Mouse (Mus musculus): ENCODE measurements around the gene Gm49373. TPM values are rescaled to one million over a fixed set of nuclear protein-coding genes. Genes with fewer than 3 reads are reported as not detected.

Gene Gm49373
- total and polyA plus RNA-seq, 3 experiments = 0.60 to 1.5 (median 0.85) TPM

- DNase-seq (ENCODE audit: extremely low read depth) = peak; percentile 85
- peaks cover 3% of the 10 kb centered on the region; the same call in 1 of the 2 replicates for H3K79me2 ChIP-seq (replicated peaks; ENCODE audit: control insufficient read depth, extremely low read depth, insufficient read depth, poor library complexity, severe bottlenecking)
- no peaks in the 10 kb centered on the region for H3K27me3 ChIP-seq (replicated peaks)
- peak overlapping the region; percentile 67 to 76 (median 74) for H3K4me3 ChIP-seq (replicated peaks in 1 of 3; ENCODE audit: low read depth in 2 of 3, low read length in 2 of 3, poor library complexity in 1 of 3)
- TF ChIP-seq KAT2A (IDR thresholded peaks at IDR 0.05; ENCODE audit: insufficient replicate concordance, low read length) (no peak), GABPA (IDR thresholded peaks at IDR 0.05; ENCODE audit: insufficient replicate concordance, low read depth, low read length) (no peak), POLR2A (IDR thresholded peaks at IDR 0.05; ENCODE audit: low read depth, low read length) (peak; percentile 56; the same call in 1 of the 2 replicates), RAD21 (IDR thresholded peaks at IDR 0.05; ENCODE audit: low read depth, low read length) (no peak), ZNF384 (IDR thresholded peaks at IDR 0.05; ENCODE audit: low read depth, low read length) (no peak), NELFE (IDR thresholded peaks at IDR 0.05; ENCODE audit: low read depth, low read length) (peak; percentile 67; the same call in 1 of the 2 replicates), TBP (conservative IDR thresholded peaks at IDR 0.05; ENCODE audit: low read depth, low read length) (peak; percentile 51; the same call in 1 of the 2 replicates), MYC (IDR thresholded peaks at IDR 0.05; ENCODE audit: low read depth, low read length) (peak; percentile 99), BHLHE40 (IDR thresholded peaks at IDR 0.05; ENCODE audit: low read depth, low read length) (peak; percentile 98), E2F4 (IDR thresholded peaks at IDR 0.05; ENCODE audit: insufficient replicate concordance, low read depth, low read length) (no peak), RCOR1 (conservative IDR thresholded peaks at IDR 0.05; ENCODE audit: low read depth, low read length) (no peak), CHD1 (IDR thresholded peaks at IDR 0.05; ENCODE audit: low read depth, low read length) (no peak), PAX5 (IDR thresholded peaks at IDR 0.05; ENCODE audit: low read length) (no peak), CHD2 (IDR thresholded peaks at IDR 0.05; ENCODE audit: low read length) (no peak), MEF2A (IDR thresholded peaks at IDR 0.05; ENCODE audit: borderline replicate concordance, low read depth, low read length) (peak; percentile 12; the same call in 1 of the 2 replicates), JUN (IDR thresholded peaks at IDR 0.05; ENCODE audit: insufficient read depth, low read depth, low read length) (no peak), HCFC1 (IDR thresholded peaks at IDR 0.05; ENCODE audit: low read depth, low read length) (no peak), EP300 (IDR thresholded peaks at IDR 0.05; ENCODE audit: low read length) (no peak), USF2 (conservative IDR thresholded peaks at IDR 0.05; ENCODE audit: low read depth, low read length) (no peak), POLR2AphosphoS2 (IDR thresholded peaks at IDR 0.05; ENCODE audit: low read depth, low read length) (no peak), ZC3H11A (IDR thresholded peaks at IDR 0.05; ENCODE audit: low read depth, low read length) (no peak), TCF12 (IDR thresholded peaks at IDR 0.05; ENCODE audit: low read depth, low read length) (no peak), IRF4 (IDR thresholded peaks at IDR 0.05; ENCODE audit: low read depth, low read length) (no peak; the same call in 1 of the 2 replicates), MAZ (IDR thresholded peaks at IDR 0.05; ENCODE audit: low read depth, low read length) (no peak; the same call in 1 of the 2 replicates), ZKSCAN1 (IDR thresholded peaks at IDR 0.05; ENCODE audit: borderline replicate concordance, low read depth, low read length) (no peak), UBTF (IDR thresholded peaks at IDR 0.05; ENCODE audit: low read depth, low read length) (no peak), NRF1 (IDR thresholded peaks at IDR 0.05; ENCODE audit: low read depth, low read length) (peak; percentile 67), JUND (conservative IDR thresholded peaks at IDR 0.05; ENCODE audit: low read depth, low read length) (no peak), CTCF (conservative IDR thresholded peaks at IDR 0.05 in 1 of 2, IDR thresholded peaks at IDR 0.05 in 1 of 2; ENCODE audit: low read depth in 2 of 2, low read length in 2 of 2) (no peak), SIN3A (IDR thresholded peaks at IDR 0.05; ENCODE audit: low read length) (peak; percentile 58), ETS1 (conservative IDR thresholded peaks at IDR 0.05; ENCODE audit: low read depth, low read length) (peak; percentile 68), MAX (IDR thresholded peaks at IDR 0.05; ENCODE audit: low read length) (peak; percentile 96), ZMIZ1 (IDR thresholded peaks at IDR 0.05; ENCODE audit: low read depth, low read length) (0 out of 2 replicates have a peak, but pooled peaks have one; percentile 10), USF1 (IDR thresholded peaks at IDR 0.05; ENCODE audit: low read depth, low read length) (no peak), MAFK (IDR thresholded peaks at IDR 0.05; ENCODE audit: insufficient replicate concordance, low read length) (no peak), ELF1 (IDR thresholded peaks at IDR 0.05; ENCODE audit: low read depth, low read length) (no peak), MXI1 (IDR thresholded peaks at IDR 0.05; ENCODE audit: low read depth, low read length) (no peak; the same call in none of the 2 replicates), SMC3 (IDR thresholded peaks at IDR 0.05; ENCODE audit: low read depth, low read length) (no peak)
- H3K9ac ChIP-seq (ENCODE audit: insufficient read depth, low read depth) = peak overlapping the region; percentile 46
- in situ Hi-C loops (cut with MboI; ENCODE audit: low pct_ligation_motif_present, low pct_unique_long_range_greater_than_20kb, low sequenced_read_pairs) = loop anchor here (5.0 kb wide), 1 partner anchor 96 kb away; no protein-coding TSS in a partner anchor
- H3K4me1 ChIP-seq (ENCODE audit: control insufficient read depth in 1 of 2, insufficient read depth in 2 of 2) = peaks cover 14 to 54% of the 10 kb centered on the region in 2 experiments
- peaks cover 36 to 42% of the 10 kb centered on the region in 2 experiments for H3K36me3 ChIP-seq (replicated peaks in 1 of 2; ENCODE audit: control insufficient read depth in 1 of 2, insufficient read depth in 1 of 2, low read length in 1 of 2)
- H3K9me3 ChIP-seq (replicated peaks; ENCODE audit: low read length) = no peaks in the 10 kb centered on the region
- H3K4me2 ChIP-seq (ENCODE audit: insufficient read depth, low read depth, poor library complexity, severe bottlenecking) = peak overlapping the region; percentile 74
- peak overlapping the region; percentile 92 for H3K27ac ChIP-seq (ENCODE audit: insufficient read depth, low read depth)
- dilution Hi-C loops (cut with MboI; ENCODE audit: extremely low pct_ligation_motif_present, extremely low pct_unique_long_range_greater_than_20kb, low sequenced_read_pairs) = no loop called here
These were observed 41.5 kb downstream of the Gm49373 start for GRCm38 (mm10) chr9:21031251-21031895.

All from CH12.LX (cell line).